Mouse (Mus musculus): ENCODE measurements at regions not wholly inside any gene's neighbourhood (a gene's known extent, or its start where the extent isn't known, plus 50 kb on each side); places are given as distances from the start of the nearest gene placed in this dataset.

- no peak for ATAC-seq (ENCODE audit: insufficient number of reproducible peaks, low FRiP score, low TSS enrichment, low read depth)
- Histone ChIP-seq H3K9me3 (replicated peaks) (no peaks in the 10 kb centered on the region), H3K27me3 (no peaks in the 10 kb centered on the region), H3K4me1 (no peaks in the 10 kb centered on the region), H3K4me3 (replicated peaks) (no peak overlapping the region), H3K9ac (no peak overlapping the region), H3K27ac (replicated peaks) (no peak overlapping the region), H3K4me2 (replicated peaks) (no peak overlapping the region), H3K36me3 (no peaks in the 10 kb centered on the region)
- 76% methylated on average over 6 of the region's 6 CpGs for WGBS
Measured at GRCm38 (mm10) chr14:105056171-105056570, 121.0 kb downstream of the Rbm26 start.

GRCm38 (mm10) chr14:105038798-105039197, 138.3 kb downstream of the Rbm26 start:
- H3K27ac ChIP-seq (replicated peaks) = no peak overlapping the region
- no peaks in the 10 kb centered on the region for H3K4me1 ChIP-seq
- no peak for ATAC-seq (ENCODE audit: insufficient number of reproducible peaks, low FRiP score, low TSS enrichment, low read depth)
- no peaks in the 10 kb centered on the region for H3K27me3 ChIP-seq
- no peak overlapping the region for H3K4me3 ChIP-seq (replicated peaks)
- no peak overlapping the region for H3K4me2 ChIP-seq (replicated peaks)
- no peaks in the 10 kb centered on the region for H3K36me3 ChIP-seq
- no peaks in the 10 kb centered on the region for H3K9me3 ChIP-seq (replicated peaks)
- H3K9ac ChIP-seq = no peak overlapping the region

- 26% methylated on average over 14 of the region's 14 CpGs for WGBS
- no peaks in the 10 kb centered on the region for H3K27me3 ChIP-seq
- no peak overlapping the region for H3K4me3 ChIP-seq (replicated peaks)
- ATAC-seq (ENCODE audit: insufficient number of reproducible peaks, low FRiP score, low TSS enrichment, low read depth) = no peak
- no peak overlapping the region for H3K9ac ChIP-seq
- H3K36me3 ChIP-seq = no peaks in the 10 kb centered on the region
- no peaks in the 10 kb centered on the region for H3K4me1 ChIP-seq
- peak overlapping the region; percentile 28 for H3K4me2 ChIP-seq (replicated peaks)
- H3K27ac ChIP-seq (replicated peaks) = no peak overlapping the region
- H3K9me3 ChIP-seq (replicated peaks) = no peaks in the 10 kb centered on the region
Measured at GRCm38 (mm10) chr14:105034712-105035377, 142.3 kb downstream of the Rbm26 start.

DNA sequence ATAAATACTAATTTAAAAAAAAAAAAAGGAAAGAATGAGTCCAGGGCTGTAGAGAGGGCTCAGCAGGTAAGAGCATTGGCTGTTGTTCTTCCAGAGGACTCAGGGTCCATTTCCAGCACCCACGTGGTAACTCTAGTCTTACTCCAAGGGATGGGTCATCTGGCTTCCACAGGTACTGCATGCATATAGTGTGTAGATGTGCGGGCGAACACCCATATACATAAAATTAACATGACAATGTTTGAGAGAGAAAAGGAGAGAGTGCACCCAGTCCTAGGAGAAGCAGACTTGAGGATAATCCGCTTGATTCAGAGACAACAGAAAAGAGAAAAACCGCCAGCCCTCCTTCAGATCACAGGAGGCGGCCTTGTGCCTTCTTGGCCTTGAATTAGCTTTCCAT, 157.2 kb downstream of the Rbm26 start:
- H3K4me1 ChIP-seq = no peaks in the 10 kb centered on the region
- 74% methylated on average over 6 of the region's 6 CpGs for WGBS
- no peak overlapping the region for H3K9ac ChIP-seq
- H3K27ac ChIP-seq (replicated peaks) = no peak overlapping the region
- ATAC-seq (ENCODE audit: insufficient number of reproducible peaks, low FRiP score, low TSS enrichment, low read depth) = no peak
- no peaks in the 10 kb centered on the region for H3K9me3 ChIP-seq (replicated peaks)
- no peak overlapping the region for H3K4me2 ChIP-seq (replicated peaks)
- H3K4me3 ChIP-seq (replicated peaks) = no peak overlapping the region
- H3K27me3 ChIP-seq = no peaks in the 10 kb centered on the region
- no peaks in the 10 kb centered on the region for H3K36me3 ChIP-seq

- H3K27ac ChIP-seq (replicated peaks) = no peak overlapping the region
- no peaks in the 10 kb centered on the region for H3K36me3 ChIP-seq
- H3K9me3 ChIP-seq (replicated peaks) = no peaks in the 10 kb centered on the region
- no peaks in the 10 kb centered on the region for H3K4me1 ChIP-seq
- H3K9ac ChIP-seq = no peak overlapping the region
- H3K27me3 ChIP-seq = no peaks in the 10 kb centered on the region
- H3K4me2 ChIP-seq (replicated peaks) = no peak overlapping the region
- ATAC-seq (ENCODE audit: insufficient number of reproducible peaks, low FRiP score, low TSS enrichment, low read depth) = peak; percentile 55; the same call in 1 of the 2 replicates
- WGBS = 37% methylated on average over 17 of the region's 17 CpGs
- H3K4me3 ChIP-seq (replicated peaks) = no peak overlapping the region
Measured at GRCm38 (mm10) chr14:105016089-105016846, 160.9 kb downstream of the Rbm26 start.

GRCm38 (mm10) chr14:105015278-105015677, 161.8 kb downstream of the Rbm26 start:
- no peaks in the 10 kb centered on the region for H3K27me3 ChIP-seq
- H3K36me3 ChIP-seq = no peaks in the 10 kb centered on the region
- 76% methylated on average over 2 of the region's 2 CpGs for WGBS
- no peak overlapping the region for H3K4me2 ChIP-seq (replicated peaks)
- no peaks in the 10 kb centered on the region for H3K4me1 ChIP-seq
- H3K27ac ChIP-seq (replicated peaks) = no peak overlapping the region
- H3K4me3 ChIP-seq (replicated peaks) = no peak overlapping the region
- no peak for ATAC-seq (ENCODE audit: insufficient number of reproducible peaks, low FRiP score, low TSS enrichment, low read depth)
- H3K9ac ChIP-seq = no peak overlapping the region
- no peaks in the 10 kb centered on the region for H3K9me3 ChIP-seq (replicated peaks)

DNA sequence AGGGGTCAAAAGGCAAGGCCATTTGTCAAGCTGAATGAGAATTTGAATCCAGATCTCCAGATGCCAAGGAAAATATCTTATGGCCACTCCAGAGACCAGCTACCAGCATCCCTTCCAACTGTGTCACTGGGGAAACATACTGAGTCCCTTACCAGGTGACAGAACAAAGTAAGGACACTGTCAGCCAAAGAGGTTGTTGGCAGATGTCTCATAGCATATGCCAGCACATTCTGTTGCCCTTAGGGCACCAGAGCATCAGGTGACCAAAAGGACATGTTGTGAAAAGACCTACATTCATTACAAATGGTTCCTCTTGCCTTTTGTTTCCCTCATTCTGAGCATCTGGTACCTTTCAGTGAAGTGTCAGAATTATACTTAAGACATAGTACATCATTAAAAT, 166.4 kb downstream of the Rbm26 start:
- no peaks in the 10 kb centered on the region for H3K36me3 ChIP-seq
- H3K27me3 ChIP-seq = no peaks in the 10 kb centered on the region
- no peak overlapping the region for H3K4me2 ChIP-seq (replicated peaks)
- no peak overlapping the region for H3K9ac ChIP-seq
- H3K9me3 ChIP-seq (replicated peaks) = no peaks in the 10 kb centered on the region
- no peaks in the 10 kb centered on the region for H3K4me1 ChIP-seq
- no peak for ATAC-seq (ENCODE audit: insufficient number of reproducible peaks, low FRiP score, low TSS enrichment, low read depth)
- H3K4me3 ChIP-seq (replicated peaks) = no peak overlapping the region
- no peak overlapping the region for H3K27ac ChIP-seq (replicated peaks)

GRCm38 (mm10) chr14:105008331-105008730, 168.8 kb downstream of the Rbm26 start:
- Histone ChIP-seq H3K9ac (no peak overlapping the region), H3K4me3 (replicated peaks) (no peak overlapping the region), H3K4me1 (no peaks in the 10 kb centered on the region), H3K4me2 (replicated peaks) (no peak overlapping the region), H3K36me3 (no peaks in the 10 kb centered on the region), H3K27ac (replicated peaks) (no peak overlapping the region), H3K9me3 (replicated peaks) (no peaks in the 10 kb centered on the region), H3K27me3 (no peaks in the 10 kb centered on the region)
- 83% methylated on average over 2 of the region's 2 CpGs for WGBS
- ATAC-seq (ENCODE audit: insufficient number of reproducible peaks, low FRiP score, low TSS enrichment, low read depth) = no peak

GRCm38 (mm10) chr14:104994066-104994465, 183.1 kb downstream of the Rbm26 start:
- Histone ChIP-seq H3K9ac (no peak overlapping the region), H3K4me2 (replicated peaks) (no peak overlapping the region), H3K27me3 (no peaks in the 10 kb centered on the region), H3K4me3 (replicated peaks) (no peak overlapping the region), H3K27ac (replicated peaks) (no peak overlapping the region), H3K36me3 (no peaks in the 10 kb centered on the region), H3K4me1 (no peaks in the 10 kb centered on the region), H3K9me3 (replicated peaks) (no peaks in the 10 kb centered on the region)
- 87% methylated on average over 3 of the region's 3 CpGs for WGBS
- ATAC-seq (ENCODE audit: insufficient number of reproducible peaks, low FRiP score, low TSS enrichment, low read depth) = no peak

- no peak overlapping the region for H3K4me2 ChIP-seq (replicated peaks)
- H3K36me3 ChIP-seq = no peaks in the 10 kb centered on the region
- no peaks in the 10 kb centered on the region for H3K27me3 ChIP-seq
- H3K9me3 ChIP-seq (replicated peaks) = no peaks in the 10 kb centered on the region
- H3K9ac ChIP-seq = no peak overlapping the region
- WGBS = 58% methylated on average over 1 of the region's 1 CpGs
- H3K4me3 ChIP-seq (replicated peaks) = no peak overlapping the region
- no peaks in the 10 kb centered on the region for H3K4me1 ChIP-seq
- no peak overlapping the region for H3K27ac ChIP-seq (replicated peaks)
- ATAC-seq (ENCODE audit: insufficient number of reproducible peaks, low FRiP score, low TSS enrichment, low read depth) = no peak
Measured at GRCm38 (mm10) chr14:104966046-104966445, 211.1 kb downstream of the Rbm26 start.

- no peaks in the 10 kb centered on the region for H3K9me3 ChIP-seq (replicated peaks)
Measured at GRCm38 (mm10) chr14:104943450-104943849, 233.7 kb downstream of the Rbm26 start.

DNA sequence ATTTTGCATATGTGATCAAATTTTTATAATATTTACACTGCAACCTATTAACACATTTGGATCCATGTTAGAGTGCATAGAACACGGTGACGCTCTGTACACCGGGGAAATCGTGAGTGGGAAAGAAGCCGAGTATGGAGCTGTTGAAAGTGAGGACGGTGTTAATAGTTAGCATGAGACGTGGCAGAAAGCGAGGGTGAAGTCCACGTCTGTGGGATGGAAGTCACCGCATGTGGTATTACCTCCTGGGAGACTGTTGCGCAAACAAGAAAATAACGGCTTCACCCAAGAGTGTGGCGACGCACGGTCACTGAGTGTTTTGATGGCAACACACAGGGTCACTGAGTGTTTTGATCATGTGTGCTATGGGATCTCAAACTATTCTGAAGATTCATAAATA, 237.2 kb downstream of the Rbm26 start:
- Histone ChIP-seq H3K4me3 (replicated peaks) (no peak overlapping the region), H3K4me2 (replicated peaks) (no peak overlapping the region), H3K9ac (no peak overlapping the region), H3K27me3 (no peaks in the 10 kb centered on the region), H3K27ac (replicated peaks) (no peak overlapping the region), H3K36me3 (no peaks in the 10 kb centered on the region), H3K4me1 (no peaks in the 10 kb centered on the region), H3K9me3 (replicated peaks) (no peaks in the 10 kb centered on the region)
- no peak for ATAC-seq (ENCODE audit: insufficient number of reproducible peaks, low FRiP score, low TSS enrichment, low read depth)
- 85% methylated on average over 15 of the region's 15 CpGs for WGBS

More at GRCm38 (mm10) chr14:104943450-104943849, 233.7 kb downstream of the Rbm26 start:
- ATAC-seq (ENCODE audit: insufficient number of reproducible peaks, low FRiP score, low TSS enrichment, low read depth) = no peak
- no peak overlapping the region for H3K4me3 ChIP-seq (replicated peaks)
- no peaks in the 10 kb centered on the region for H3K4me1 ChIP-seq
- H3K27me3 ChIP-seq = no peaks in the 10 kb centered on the region
- 89% methylated on average over 5 of the region's 5 CpGs for WGBS
- no peaks in the 10 kb centered on the region for H3K36me3 ChIP-seq
- no peak overlapping the region for H3K4me2 ChIP-seq (replicated peaks)
- no peak overlapping the region for H3K9ac ChIP-seq
- H3K27ac ChIP-seq (replicated peaks) = no peak overlapping the region

Data from embryonic facial prominence, embryonic 15.5 days (tissue).